Mouse (Mus musculus) ES-Bruce4 (cell line): ENCODE measurements around the gene Ralb. TPM values are rescaled to one million over a fixed set of nuclear protein-coding genes. Genes with fewer than 3 reads are reported as not detected.
A peak's percentile ranks its signal among the peaks of the same experiment; 100 is the strongest.

Source experiments
- H3K27ac ChIP-seq: 2 replicates; pipeline ENCODE4 v1.5.1; 2012; ENCODE audit warnings: low read length, inconsistent platforms; ENCODE audit not compliant: insufficient read depth
- H3K27me3 ChIP-seq: 2 replicates; pipeline ENCODE4 v1.6.1; 2012; ENCODE audit warnings: mild to moderate bottlenecking, low read length, inconsistent platforms; ENCODE audit not compliant: control insufficient read depth, poor library complexity, insufficient read depth, severe bottlenecking
- H3K36me3 ChIP-seq: 2 replicates; pipeline ENCODE4 v1.6.1; 2012; ENCODE audit warnings: inconsistent platforms, mild to moderate bottlenecking, low read length, moderate library complexity; ENCODE audit not compliant: control insufficient read depth, poor library complexity, insufficient read depth, severe bottlenecking
- H3K4me1 ChIP-seq: one replicate; pipeline ENCODE4 v1.8.1; 2011; ENCODE audit warnings: low read length; ENCODE audit not compliant: control insufficient read depth, insufficient read depth
- H3K4me3 ChIP-seq: 2 replicates; pipeline ENCODE4 v1.5.1; 2011; ENCODE audit warnings: low read depth, mild to moderate bottlenecking, low read length
- H3K9ac ChIP-seq: 2 replicates; pipeline ENCODE4 v1.6.1; 2012; ENCODE audit warnings: low read depth, mild to moderate bottlenecking, inconsistent platforms; ENCODE audit not compliant: poor library complexity, severe bottlenecking
- H3K9me3 ChIP-seq: replicated peaks from 2 replicates; pipeline ENCODE4 v1.6.1; 2012; ENCODE audit warnings: mild to moderate bottlenecking, low read length, inconsistent platforms; ENCODE audit not compliant: control insufficient read depth, poor library complexity, insufficient read depth, severe bottlenecking
- CTCF ChIP-seq: IDR thresholded peaks from one replicate; pipeline ENCODE4 v1.8.1; 2011; ENCODE audit warnings: low read depth, low read length
- EP300 ChIP-seq: IDR thresholded peaks from 2 replicates; pipeline ENCODE4 v1.6.1; 2011; ENCODE audit warnings: low read depth, low read length; ENCODE audit not compliant: insufficient read depth
- POLR2A ChIP-seq: IDR thresholded peaks from one replicate; pipeline ENCODE4 v1.8.1; 2011; ENCODE audit warnings: low read length; ENCODE audit not compliant: insufficient read depth
- polyA plus RNA-seq: library from polyadenylated mRNA; stranded (reverse); fragments of >200 nt; gene quantifications from 2 replicates; pipeline ENCODE4 v1.2.4, GENCODE M21; 2011; ENCODE audit warnings: low read depth; ENCODE audit not compliant: missing spikeins, insufficient read depth, insufficient read length

Gene Ralb
- polyA plus RNA-seq, 1 experiment: 54.8 TPM

- no peak overlapping the region for H3K27ac ChIP-seq
- H3K4me1 ChIP-seq: peaks cover 6% of the 10 kb centered on the region
- H3K9me3 ChIP-seq: no peaks in the 10 kb centered on the region
- no peaks in the 10 kb centered on the region for H3K27me3 ChIP-seq
- no peak overlapping the region for H3K4me3 ChIP-seq
- TF ChIP-seq POLR2A (no peak), EP300 (no peak), CTCF (no peak)
- no peak overlapping the region for H3K9ac ChIP-seq
- H3K36me3 ChIP-seq: no peaks in the 10 kb centered on the region
Measured at GRCm38 (mm10) chr1:119457528-119457855, 47.1 kb downstream of the Ralb start.

GRCm38 (mm10) chr1:119456671-119457527, 47.7 kb downstream of the Ralb start:
- Histone ChIP-seq H3K36me3 (no peaks in the 10 kb centered on the region), H3K9ac (no peak overlapping the region), H3K9me3 (no peaks in the 10 kb centered on the region), H3K4me1 (peaks cover 6% of the 10 kb centered on the region), H3K4me3 (no peak overlapping the region), H3K27ac (no peak overlapping the region), H3K27me3 (no peaks in the 10 kb centered on the region)
- TF ChIP-seq EP300 (no peak), POLR2A (no peak)

DNA sequence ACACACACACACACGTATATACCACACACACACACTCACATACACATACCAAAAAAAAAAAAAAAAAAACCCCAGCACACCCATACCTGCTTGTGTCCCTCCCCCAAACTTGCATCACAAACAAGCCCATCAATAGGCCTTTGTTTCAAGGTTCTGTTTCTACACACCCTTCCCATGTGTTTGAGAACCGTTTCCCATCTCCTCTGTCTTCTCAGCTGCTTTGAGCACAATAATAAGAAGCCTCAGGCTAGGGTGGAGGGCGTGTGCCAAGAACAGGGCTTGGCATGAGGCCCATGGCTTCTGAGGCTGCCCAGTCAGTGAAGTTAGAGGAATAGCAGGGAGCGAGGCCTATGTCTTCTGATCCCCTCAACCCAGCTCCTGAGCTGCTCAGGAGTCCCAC, 50.9 kb downstream of the Ralb start:
- H3K9me3 ChIP-seq: no peaks in the 10 kb centered on the region
- TF ChIP-seq EP300 (peak; percentile 79; the same call in 1 of the 2 replicates), CTCF (no peak)
- H3K36me3 ChIP-seq: no peaks in the 10 kb centered on the region
- no peaks in the 10 kb centered on the region for H3K27me3 ChIP-seq
- H3K27ac ChIP-seq: no peak overlapping the region
- peaks cover 6% of the 10 kb centered on the region for H3K4me1 ChIP-seq
- no peak overlapping the region for H3K9ac ChIP-seq
- no peak overlapping the region for H3K4me3 ChIP-seq

- no peak overlapping the region for H3K27ac ChIP-seq
- H3K9me3 ChIP-seq: no peaks in the 10 kb centered on the region
- no peaks in the 10 kb centered on the region for H3K27me3 ChIP-seq
- peaks cover 3% of the 10 kb centered on the region for H3K4me1 ChIP-seq
- no peak overlapping the region for H3K4me3 ChIP-seq
- H3K36me3 ChIP-seq: no peaks in the 10 kb centered on the region
- no peak overlapping the region for H3K9ac ChIP-seq
- TF ChIP-seq POLR2A (no peak), CTCF (no peak), EP300 (no peak)
Measured at GRCm38 (mm10) chr1:119451417-119451816, 53.2 kb downstream of the Ralb start.

DNA sequence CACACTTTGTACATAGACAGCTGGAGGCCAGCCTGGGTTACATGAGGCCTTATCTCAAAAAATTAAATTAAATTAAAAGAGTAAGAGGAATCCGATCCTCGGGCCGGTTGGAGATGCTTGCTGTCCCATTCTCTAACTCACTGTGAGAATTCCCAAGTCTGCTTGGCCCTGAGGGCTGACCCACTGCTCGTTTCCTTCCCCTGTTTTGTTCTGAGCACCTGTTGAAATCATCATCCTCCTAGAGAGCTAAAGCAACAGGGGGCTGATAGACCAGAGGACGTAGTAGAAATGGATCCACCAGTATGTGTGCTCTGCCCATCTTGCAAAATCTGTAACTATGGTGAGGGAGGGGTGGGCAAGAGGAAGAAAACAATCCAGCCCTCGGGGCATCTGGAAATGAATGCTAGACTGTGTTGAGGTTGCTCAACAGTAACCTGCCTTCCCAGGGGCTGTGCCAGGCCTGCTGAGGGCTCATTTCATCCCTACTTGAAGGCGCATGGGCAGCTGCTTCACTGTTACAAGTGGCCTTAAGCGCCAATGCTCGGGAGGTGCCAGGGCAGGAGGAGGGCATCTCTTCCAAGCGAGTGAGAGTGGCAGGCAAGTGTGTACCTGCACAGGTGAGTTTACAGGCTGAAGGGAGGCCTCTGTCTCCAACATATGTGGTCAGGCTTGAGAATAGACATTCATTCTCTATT, 53.8 kb downstream of the Ralb start:
- peaks cover 3% of the 10 kb centered on the region for H3K4me1 ChIP-seq
- H3K27ac ChIP-seq: no peak overlapping the region
- H3K4me3 ChIP-seq: no peak overlapping the region
- no peak overlapping the region for H3K9ac ChIP-seq
- no peaks in the 10 kb centered on the region for H3K9me3 ChIP-seq
- no peaks in the 10 kb centered on the region for H3K27me3 ChIP-seq
- H3K36me3 ChIP-seq: no peaks in the 10 kb centered on the region
- TF ChIP-seq EP300 (no peak), CTCF (no peak), POLR2A (no peak)

- H3K9ac ChIP-seq: no peak overlapping the region
- no peak overlapping the region for H3K4me3 ChIP-seq
- no peaks in the 10 kb centered on the region for H3K27me3 ChIP-seq
- no peaks in the 10 kb centered on the region for H3K9me3 ChIP-seq
- H3K4me1 ChIP-seq: peaks cover 3% of the 10 kb centered on the region
- no peak overlapping the region for H3K27ac ChIP-seq
- H3K36me3 ChIP-seq: no peaks in the 10 kb centered on the region
- TF ChIP-seq CTCF (no peak), EP300 (no peak), POLR2A (no peak)
Measured at GRCm38 (mm10) chr1:119446753-119447283, 57.8 kb downstream of the Ralb start.
